Mouse (Mus musculus) G1E (cell line): ENCODE data around the gene Kirrel.

Source experiments
- CTCF ChIP-seq: IDR thresholded peaks from 2 replicates; pipeline ENCODE4 v1.5.1; 2012; ENCODE audit warnings: low read depth, low read length, inconsistent platforms, mixed read lengths
- GATA1 ChIP-seq: IDR thresholded peaks from 2 replicates; pipeline ENCODE4 v1.6.1; 2012; ENCODE audit warnings: borderline replicate concordance, low read length, inconsistent platforms, mixed read lengths
- GATA2 ChIP-seq: IDR thresholded peaks from 2 replicates; pipeline ENCODE4 v1.6.1; 2012; ENCODE audit warnings: low read depth, low read length, inconsistent platforms, borderline replicate concordance
- TAL1 ChIP-seq: conservative IDR thresholded peaks from 2 replicates; pipeline ENCODE4 v1.6.1; 2012; ENCODE audit warnings: low read depth, low read length, inconsistent platforms, mixed read lengths

- no peak for TF ChIP-seq GATA1
- TF ChIP-seq CTCF, result no peak
- no peak for TF ChIP-seq TAL1
- no peak for TF ChIP-seq GATA2
These were observed 19.2 kb upstream of the Kirrel start for GRCm38 (mm10) chr3:87193756-87194155.
